Mouse (Mus musculus): Measurements from ENCODE around the gene Srd5a1. TPM values are rescaled to one million over a fixed set of nuclear protein-coding genes. Genes with fewer than 3 reads are reported as not detected.

Gene Srd5a1
- polyA plus RNA-seq, 1 experiment from 2014 or later, result 19.3 TPM

Other genes with a start within 250 kb of the Srd5a1 start
- 149 and 159 TPM in 2 replicates for gene Nsun2, start 77.7 kb downstream of the Srd5a1 start, polyA plus RNA-seq (2014; fragmentation: Nextera tagmentation; extraction: Ambion mirVana)
- gene Tent4a, start 76.8 kb downstream of the Srd5a1 start, polyA plus RNA-seq (2014; fragmentation: Nextera tagmentation; extraction: Ambion mirVana), result 8.4 and 8.5 TPM in 2 replicates
- 1.7 and 1.8 TPM in 2 replicates for gene Ube2ql1, start 128.4 kb upstream of the Srd5a1 start, polyA plus RNA-seq (2014; fragmentation: Nextera tagmentation; extraction: Ambion mirVana)
- gene Med10, start 191.0 kb upstream of the Srd5a1 start, polyA plus RNA-seq (2014; fragmentation: Nextera tagmentation; extraction: Ambion mirVana), result 170 and 173 TPM in 2 replicates